Mouse (Mus musculus) CD4-positive, CD25-positive, alpha-beta regulatory T cell (primary cell): ENCODE data around the gene Baiap2l1. TPM values are rescaled to one million over a fixed set of nuclear protein-coding genes. Genes with fewer than 3 reads are reported as not detected.

Experiments used
- polyA plus RNA-seq: library from polyadenylated mRNA; unstranded; fragments of 100-300 nt; shearing (Covaris generic); gene quantifications from one replicate; pipeline ENCODE4 v1.2.1, GENCODE M21; 2017

The Baiap2l1 gene
- 0.99 TPM for polyA plus RNA-seq

GRCm38 (mm10) chr5:144357881-144358591 lies at the start of gene Baiap2l1:
TSS of gene Baiap2l1 (minus strand) at chr5:144358112.

DNA sequence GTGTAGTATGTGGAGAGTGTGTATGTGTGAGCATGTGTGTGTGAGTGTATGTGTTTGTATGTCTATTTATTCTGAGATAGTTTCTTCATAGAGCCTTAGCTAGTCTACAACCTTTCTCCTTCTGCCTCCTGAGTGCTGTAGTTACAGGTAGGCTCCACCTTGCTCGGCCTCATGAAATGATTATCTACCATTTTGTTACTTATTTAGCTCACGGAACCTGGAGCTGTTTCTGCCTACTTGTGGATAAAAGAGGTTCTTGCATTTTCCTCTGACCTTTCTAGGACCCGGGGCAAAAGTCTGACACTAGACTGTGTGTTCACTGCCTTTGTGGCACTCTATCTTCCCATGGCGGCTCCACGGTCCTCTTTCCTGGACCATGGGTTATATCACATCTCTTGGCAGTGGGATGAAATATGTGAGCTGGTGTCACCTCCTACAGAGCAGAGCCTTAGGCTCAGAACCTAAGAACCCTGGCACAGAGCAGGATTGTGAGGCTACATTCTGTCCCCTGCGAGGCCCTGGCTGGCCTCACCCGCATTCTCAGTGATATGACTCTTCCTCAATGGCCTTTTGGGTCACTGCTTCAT lies 113.9 kb downstream of the Baiap2l1 start, which contains the start of gene Bri3:
Gene Bri3 (plus strand): TSS at position 537 of the 587 bp plus-strand sequence.

GRCm38 (mm10) chr5:144223503-144223862 lies 134.4 kb downstream of the Baiap2l1 start, which contains the start of gene Tecpr1:
TSS of gene Tecpr1 (minus strand) at chr5:144223615.

Other genes with a start within 250 kb of the Baiap2l1 start
- gene Bhlha15, start 167.8 kb downstream of the Baiap2l1 start, polyA plus RNA-seq = 0.05 TPM
- gene Tecpr1, start 134.5 kb downstream of the Baiap2l1 start, polyA plus RNA-seq = 209 TPM
- gene Bri3, start 113.7 kb downstream of the Baiap2l1 start, polyA plus RNA-seq = 6.2 TPM
- not detected for gene Nptx2, start 187.8 kb upstream of the Baiap2l1 start, polyA plus RNA-seq